Comparison of ENCODE assay signal across 9 mouse cellular contexts in genomic region chr17:30454862-30455243, GRCm38 (mm10).
DNase-seq lines count a peak whose midpoint lies in the region; ATAC-seq and TF ChIP-seq lines count a peak whose summit lies in the region.
"Had no signal": no experiment of that assay in that cellular context is flagged by ENCODE, and none has a peak within 500 bp of the region (broad histone marks: within the 10 kb centered on the region; RNA-seq: fewer than 3 reads in every experiment).

No protein-coding gene starts in this region.

- WGBS in intestine, postnatal 0 days: 35% methylated on average over 3 of the region's 3 CpGs
- 28% methylated on average over 3 of the region's 3 CpGs for WGBS in intestine, embryonic 16.5 days
- WGBS in cerebellum, adult 2 months: 24% methylated on average over 3 of the region's 3 CpGs

- DNase-seq in G1E (ENCODE audit: low spot score): peak; percentile 63
- DNase-seq in cerebellum, adult 2 months: peak; percentile 74 to 85
- peak; percentile 74 for DNase-seq in gastrocnemius, adult 2 months
- DNase-seq in layer of hippocampus, adult 9-10 months (ENCODE audit: low spot score): peak; percentile 62
- DNase-seq in mesoderm, embryonic 11.5 days (ENCODE audit: low read depth, low spot score): peak; percentile 84
- peak; percentile 73 for DNase-seq in thymus, postnatal 25 days

- intact Hi-C loops in gastrocnemius, adult 2 months (cut with DNase I): loop anchor here (1.0 to 10.0 kb wide), 6 partner anchors 190 to 558 kb away; no protein-coding TSS in a partner anchor

- no peak for TF ChIP-seq POLR2A in cerebellum, adult 2 months (IDR thresholded peaks at IDR 0.05; ENCODE audit: borderline replicate concordance, insufficient read depth, low read length)

- H3K9me3 ChIP-seq in intestine, postnatal 0 days (ENCODE audit: control insufficient read depth): no peaks in the 10 kb centered on the region
- no peaks in the 10 kb centered on the region for H3K9me3 ChIP-seq in intestine, embryonic 16.5 days (ENCODE audit: control insufficient read depth, low read length)
- no peaks in the 10 kb centered on the region for H3K9me3 ChIP-seq in G1E (replicated peaks)
- H3K9me3 ChIP-seq: embryonic facial prominence, embryonic 15.5 days had no signal

- no peak overlapping the region for H3K4me2 ChIP-seq in intestine, postnatal 0 days (replicated peaks; ENCODE audit: low read depth)
- H3K4me2 ChIP-seq in intestine, embryonic 16.5 days (ENCODE audit: low read depth, low read length): no peak overlapping the region
- H3K4me2 ChIP-seq: embryonic facial prominence, embryonic 15.5 days had no signal

- H3K36me3 ChIP-seq in intestine, postnatal 0 days (ENCODE audit: control insufficient read depth, insufficient read depth): no peaks in the 10 kb centered on the region
- no peaks in the 10 kb centered on the region for H3K36me3 ChIP-seq in intestine, embryonic 16.5 days (ENCODE audit: control insufficient read depth, insufficient read depth, low read length)
- H3K36me3 ChIP-seq in G1E (replicated peaks): peaks cover 12% of the 10 kb centered on the region
- H3K36me3 ChIP-seq: embryonic facial prominence, embryonic 15.5 days had no signal

- H3K4me3 ChIP-seq in intestine, postnatal 0 days (ENCODE audit: low read depth, low read length): no peak overlapping the region
- no peak overlapping the region for H3K4me3 ChIP-seq in intestine, embryonic 16.5 days (ENCODE audit: low read length)
- H3K4me3 ChIP-seq in G1E (ENCODE audit: low read depth, low read length): no peak overlapping the region
- no peak overlapping the region for H3K4me3 ChIP-seq in cerebellum, adult 2 months (replicated peaks; ENCODE audit: insufficient read depth, low read depth, low read length)
- no peak overlapping the region for H3K4me3 ChIP-seq in gastrocnemius, adult 2 months
- H3K4me3 ChIP-seq: embryonic facial prominence, embryonic 15.5 days had no signal

- no peak overlapping the region for H3K27ac ChIP-seq in intestine, postnatal 0 days (ENCODE audit: low read depth, low read length)
- no peak overlapping the region for H3K27ac ChIP-seq in intestine, embryonic 16.5 days (ENCODE audit: low read length)
- H3K27ac ChIP-seq in cerebellum, adult 2 months (ENCODE audit: insufficient read depth, low read length): no peak overlapping the region
- H3K27ac ChIP-seq in gastrocnemius, adult 2 months: no peak overlapping the region
- H3K27ac ChIP-seq: embryonic facial prominence, embryonic 15.5 days had no signal

- ATAC-seq in intestine, postnatal 0 days: no peak
- ATAC-seq in intestine, embryonic 16.5 days: no peak
- no peak for ATAC-seq in G1E (ENCODE audit: extremely low read depth, insufficient number of reproducible peaks, low FRiP score, poor library complexity, severe bottlenecking)

- TF ChIP-seq CTCF in intestine, postnatal 0 days (IDR thresholded peaks at IDR 0.05; ENCODE audit: low read depth): peak; percentile 86
- peak; percentile 92 for TF ChIP-seq CTCF in G1E (IDR thresholded peaks at IDR 0.05; ENCODE audit: low read depth, low read length)
- peak; percentile 81 for TF ChIP-seq CTCF in cerebellum, adult 2 months (IDR thresholded peaks at IDR 0.05; ENCODE audit: borderline replicate concordance, insufficient read depth, low read depth, low read length)
- peak; percentile 96 for TF ChIP-seq CTCF in gastrocnemius, adult 2 months (IDR thresholded peaks at IDR 0.05)

- no peaks in the 10 kb centered on the region for H3K27me3 ChIP-seq in intestine, postnatal 0 days (replicated peaks; ENCODE audit: control insufficient read depth, insufficient read depth, low read length)
- H3K27me3 ChIP-seq in intestine, embryonic 16.5 days (replicated peaks; ENCODE audit: control insufficient read depth, insufficient read depth, low read length): no peaks in the 10 kb centered on the region
- no peaks in the 10 kb centered on the region for H3K27me3 ChIP-seq in G1E (ENCODE audit: insufficient read depth, low read length)
- no peaks in the 10 kb centered on the region for H3K27me3 ChIP-seq in cerebellum, adult 2 months (ENCODE audit: control insufficient read depth, insufficient read depth, low read length)

- H3K4me1 ChIP-seq in intestine, postnatal 0 days (replicated peaks; ENCODE audit: control insufficient read depth, insufficient read depth, low read length): no peaks in the 10 kb centered on the region
- H3K4me1 ChIP-seq in intestine, embryonic 16.5 days (ENCODE audit: control insufficient read depth, insufficient read depth, low read length): no peaks in the 10 kb centered on the region
- H3K4me1 ChIP-seq in G1E (ENCODE audit: insufficient read depth, low read depth, low read length): no peaks in the 10 kb centered on the region
- H3K4me1 ChIP-seq in cerebellum, adult 2 months (ENCODE audit: control insufficient read depth, insufficient read depth, low read length): no peaks in the 10 kb centered on the region

- H3K9ac ChIP-seq in intestine, postnatal 0 days (ENCODE audit: low read depth, low read length): no peak overlapping the region
- H3K9ac ChIP-seq in intestine, embryonic 16.5 days (ENCODE audit: low read depth, low read length): no peak overlapping the region
- H3K9ac ChIP-seq: embryonic facial prominence, embryonic 15.5 days had no signal
